Mouse (Mus musculus): Measurements from ENCODE around the gene Rab38. TPM values are rescaled to one million over a fixed set of nuclear protein-coding genes. Genes with fewer than 3 reads are reported as not detected.

The Rab38 gene
- polyA plus RNA-seq (2015; fragmentation: Nextera tagmentation; extraction: Ambion mirVana), result 2.9 and 3.1 TPM in 2 replicates

DNA sequence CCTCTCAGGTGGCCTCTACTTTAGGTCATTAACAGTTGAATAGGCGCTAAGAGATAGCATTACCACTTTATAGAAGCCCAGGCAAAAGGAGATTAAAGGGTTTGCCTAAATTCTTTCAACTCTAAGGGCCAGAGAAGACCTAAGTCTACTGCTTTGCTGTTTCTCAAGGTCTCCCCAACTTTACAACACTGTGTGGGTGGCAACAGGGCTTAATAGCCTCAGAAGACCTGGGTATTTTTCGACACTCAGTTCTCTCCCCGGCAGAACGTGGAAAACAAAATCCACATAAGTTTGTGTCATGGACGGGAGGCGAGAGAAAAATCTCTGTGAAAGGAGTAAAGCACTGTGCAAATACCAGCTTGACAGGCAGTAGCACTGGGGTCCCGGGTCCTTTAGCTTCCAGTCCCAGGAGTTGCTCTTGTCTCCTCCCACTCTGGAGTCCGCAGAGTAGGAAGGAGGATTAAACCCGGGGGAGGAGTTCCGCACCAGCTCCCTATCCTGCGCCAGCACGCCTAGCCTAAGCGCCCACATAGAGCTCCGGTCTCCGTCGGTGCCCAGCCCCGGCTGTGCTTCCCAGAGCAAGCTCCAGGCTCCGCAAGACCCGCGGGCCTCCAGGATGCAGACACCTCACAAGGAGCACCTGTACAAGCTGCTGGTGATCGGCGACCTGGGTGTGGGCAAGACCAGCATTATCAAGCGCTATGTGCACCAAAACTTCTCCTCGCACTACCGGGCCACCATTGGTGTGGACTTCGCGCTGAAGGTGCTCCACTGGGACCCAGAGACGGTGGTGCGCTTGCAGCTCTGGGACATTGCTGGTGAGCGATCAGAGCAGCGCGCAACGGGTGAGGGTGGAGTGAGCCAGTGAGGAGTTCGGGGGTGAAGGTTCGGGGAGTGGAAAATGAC, at the start of gene Rab38:
Gene Rab38 (plus strand): TSS at position 488 of the 906 bp plus-strand sequence.
- H3K27me3 ChIP-seq (replicated peaks; ENCODE audit: control insufficient read depth, insufficient read depth, low read length), result no peaks in the 10 kb centered on the region; the same call in 1 of the 2 replicates
- H3K9ac ChIP-seq (ENCODE audit: low read depth, low read length), result peak within 1 kb of the TSS; percentile 45
- H3K4me1 ChIP-seq (ENCODE audit: control insufficient read depth, insufficient read depth, low read depth, low read length), result peaks cover 3% of the 10 kb centered on the region; the same call in 1 of the 2 replicates
- no peak within 1 kb of the TSS for H3K27ac ChIP-seq (ENCODE audit: low read depth, low read length)
- no peaks in the 10 kb centered on the region for H3K36me3 ChIP-seq (ENCODE audit: control insufficient read depth, insufficient read depth, low read length)
- no peaks in the 10 kb centered on the region for H3K9me3 ChIP-seq (ENCODE audit: control insufficient read depth, low read length)
- peak; percentile 96 for ATAC-seq
- 1% methylated on average over 35 of the region's 35 CpGs for WGBS
- peak within 1 kb of the TSS; percentile 96 for H3K4me2 ChIP-seq (ENCODE audit: low read length)
- peak within 1 kb of the TSS; percentile 53 for H3K4me3 ChIP-seq (ENCODE audit: low read length)

DNA sequence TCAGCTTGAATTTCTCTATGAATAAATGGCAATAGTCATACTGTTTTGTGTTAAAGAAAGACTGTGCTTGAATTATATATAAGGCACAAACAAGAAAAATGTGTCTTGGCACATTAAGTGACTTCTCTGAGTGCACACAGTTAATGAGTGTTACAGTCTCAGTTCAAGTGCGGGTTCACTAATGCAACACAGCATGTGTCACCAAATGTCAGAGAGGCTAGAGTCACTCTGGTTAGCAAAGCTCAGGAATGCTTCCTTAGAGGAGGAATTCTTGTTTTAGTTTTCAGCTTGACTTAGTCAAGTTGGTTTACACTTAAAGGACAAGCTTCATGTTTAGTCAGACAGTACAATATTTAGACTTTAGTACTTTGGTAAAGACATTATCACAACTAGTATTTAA, 35.5 kb upstream of the Rab38 start:
- H3K27ac ChIP-seq (ENCODE audit: low read depth, low read length), result no peak overlapping the region
- no peak for ATAC-seq
- H3K9me3 ChIP-seq (ENCODE audit: control insufficient read depth, low read length), result no peaks in the 10 kb centered on the region
- no peaks in the 10 kb centered on the region for H3K27me3 ChIP-seq (replicated peaks; ENCODE audit: control insufficient read depth, insufficient read depth, low read length)
- no peak overlapping the region for H3K4me2 ChIP-seq (ENCODE audit: low read length)
- no peak overlapping the region for H3K4me3 ChIP-seq (ENCODE audit: low read length)
- no peak overlapping the region for H3K9ac ChIP-seq (ENCODE audit: low read depth, low read length)
- 62% methylated on average over 1 of the region's 1 CpGs for WGBS
- H3K36me3 ChIP-seq (ENCODE audit: control insufficient read depth, insufficient read depth, low read length), result no peaks in the 10 kb centered on the region
- H3K4me1 ChIP-seq (ENCODE audit: control insufficient read depth, insufficient read depth, low read depth, low read length), result no peaks in the 10 kb centered on the region

DNA sequence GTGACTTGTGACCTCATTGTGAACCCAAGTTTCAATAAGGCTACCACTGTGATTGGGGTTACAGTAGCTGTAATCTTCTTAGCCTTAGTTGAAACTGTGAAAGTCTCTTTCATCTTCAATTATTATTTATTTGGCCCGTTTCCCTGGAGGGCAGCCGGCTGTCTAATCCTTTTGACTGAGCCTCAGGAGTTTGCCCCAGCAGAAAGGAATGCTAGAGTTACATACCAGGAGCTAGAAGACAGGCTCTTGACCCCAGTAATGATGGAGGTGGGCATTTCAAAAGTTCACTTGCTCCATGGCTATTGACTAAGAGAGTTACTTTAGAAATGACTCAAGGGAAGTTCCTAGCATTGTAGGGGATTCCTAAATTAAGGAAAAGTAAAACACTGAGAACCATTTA, 34.3 kb upstream of the Rab38 start:
- WGBS, result 54% methylated on average over 2 of the region's 2 CpGs
- Histone ChIP-seq H3K9me3 (ENCODE audit: control insufficient read depth, low read length) (no peaks in the 10 kb centered on the region), H3K4me1 (ENCODE audit: control insufficient read depth, insufficient read depth, low read depth, low read length) (no peaks in the 10 kb centered on the region), H3K4me3 (ENCODE audit: low read length) (no peak overlapping the region), H3K4me2 (ENCODE audit: low read length) (no peak overlapping the region), H3K27me3 (replicated peaks; ENCODE audit: control insufficient read depth, insufficient read depth, low read length) (no peaks in the 10 kb centered on the region), H3K36me3 (ENCODE audit: control insufficient read depth, insufficient read depth, low read length) (no peaks in the 10 kb centered on the region), H3K9ac (ENCODE audit: low read depth, low read length) (no peak overlapping the region), H3K27ac (ENCODE audit: low read depth, low read length) (no peak overlapping the region)
- ATAC-seq, result no peak

DNA sequence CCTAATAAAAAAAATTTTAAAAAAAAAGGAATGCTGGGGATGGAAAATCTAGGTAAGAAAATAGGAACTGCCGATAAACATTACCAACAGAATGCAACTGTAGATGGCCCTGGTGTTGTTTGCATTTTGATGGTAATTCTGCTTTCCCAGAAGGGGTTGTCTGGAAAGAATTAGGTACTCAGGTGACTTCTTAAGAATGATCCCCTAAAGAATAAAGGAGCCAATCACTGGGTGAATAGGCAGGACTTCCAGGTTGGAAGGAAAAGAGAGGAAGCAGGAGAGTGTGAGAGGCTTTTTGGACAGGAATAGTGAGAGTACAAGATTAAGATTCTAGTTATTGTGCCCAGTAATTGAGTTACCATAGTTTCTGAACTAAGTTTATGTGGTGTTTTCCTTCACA, 24.8 kb upstream of the Rab38 start:
- Histone ChIP-seq H3K27ac (ENCODE audit: low read depth, low read length) (no peak overlapping the region), H3K4me3 (ENCODE audit: low read length) (no peak overlapping the region), H3K4me2 (ENCODE audit: low read length) (no peak overlapping the region), H3K27me3 (replicated peaks; ENCODE audit: control insufficient read depth, insufficient read depth, low read length) (no peaks in the 10 kb centered on the region), H3K4me1 (ENCODE audit: control insufficient read depth, insufficient read depth, low read depth, low read length) (no peaks in the 10 kb centered on the region), H3K36me3 (ENCODE audit: control insufficient read depth, insufficient read depth, low read length) (no peaks in the 10 kb centered on the region), H3K9me3 (ENCODE audit: control insufficient read depth, low read length) (no peaks in the 10 kb centered on the region), H3K9ac (ENCODE audit: low read depth, low read length) (no peak overlapping the region)
- WGBS, result 95% methylated on average over 1 of the region's 1 CpGs
- no peak for ATAC-seq

DNA sequence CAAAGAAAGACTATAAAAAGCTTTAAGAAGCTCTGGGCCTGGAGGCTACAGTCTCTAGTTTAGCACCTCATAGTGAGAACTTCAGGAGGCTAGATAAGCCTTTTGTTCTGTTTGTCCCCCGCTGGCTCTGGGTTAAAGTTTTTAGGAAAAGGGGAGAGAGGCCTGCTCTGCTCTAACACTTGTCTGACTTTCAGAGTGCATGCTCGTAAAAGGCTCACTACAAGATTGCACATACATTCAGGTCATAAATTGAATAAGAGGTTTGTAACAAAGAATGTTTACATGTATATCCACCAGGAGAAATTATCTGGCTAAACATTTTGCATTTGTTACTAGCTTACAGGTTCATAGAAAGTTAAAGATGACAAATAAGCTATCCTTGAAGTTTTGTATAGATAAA, 23.6 kb upstream of the Rab38 start:
- H3K4me1 ChIP-seq (ENCODE audit: control insufficient read depth, insufficient read depth, low read depth, low read length), result no peaks in the 10 kb centered on the region
- H3K4me2 ChIP-seq (ENCODE audit: low read length), result no peak overlapping the region
- no peak overlapping the region for H3K9ac ChIP-seq (ENCODE audit: low read depth, low read length)
- H3K9me3 ChIP-seq (ENCODE audit: control insufficient read depth, low read length), result no peaks in the 10 kb centered on the region
- WGBS, result 73% methylated on average over 2 of the region's 2 CpGs
- no peak for ATAC-seq
- no peak overlapping the region for H3K4me3 ChIP-seq (ENCODE audit: low read length)
- H3K27me3 ChIP-seq (replicated peaks; ENCODE audit: control insufficient read depth, insufficient read depth, low read length), result no peaks in the 10 kb centered on the region
- no peak overlapping the region for H3K27ac ChIP-seq (ENCODE audit: low read depth, low read length)
- no peaks in the 10 kb centered on the region for H3K36me3 ChIP-seq (ENCODE audit: control insufficient read depth, insufficient read depth, low read length)

DNA sequence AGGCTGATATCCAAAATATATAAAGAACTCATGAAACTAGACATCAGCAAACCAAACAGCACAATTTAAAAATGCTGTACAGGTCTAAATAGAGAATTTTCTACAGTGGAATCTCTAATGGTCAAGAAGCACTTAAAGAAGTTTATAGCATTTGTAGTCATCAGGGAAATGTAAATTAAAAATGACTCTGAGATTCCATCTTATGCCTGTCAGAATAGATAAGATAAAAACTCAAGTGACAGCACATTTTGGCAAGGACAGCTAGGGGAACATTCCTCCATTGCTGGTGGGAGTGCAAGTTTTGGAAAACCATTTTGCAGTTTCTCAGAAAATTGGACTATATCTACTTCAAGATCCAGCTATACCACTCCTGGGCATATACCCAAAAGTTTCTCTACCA, 8.3 kb upstream of the Rab38 start:
- H3K9ac ChIP-seq (ENCODE audit: low read depth, low read length), result no peak overlapping the region
- H3K27ac ChIP-seq (ENCODE audit: low read depth, low read length), result no peak overlapping the region
- no peak for ATAC-seq
- H3K36me3 ChIP-seq (ENCODE audit: control insufficient read depth, insufficient read depth, low read length), result no peaks in the 10 kb centered on the region
- H3K27me3 ChIP-seq (replicated peaks; ENCODE audit: control insufficient read depth, insufficient read depth, low read length), result no peaks in the 10 kb centered on the region
- no peak overlapping the region for H3K4me2 ChIP-seq (ENCODE audit: low read length)
- H3K9me3 ChIP-seq (ENCODE audit: control insufficient read depth, low read length), result no peaks in the 10 kb centered on the region
- no peak overlapping the region for H3K4me3 ChIP-seq (ENCODE audit: low read length)
- no peaks in the 10 kb centered on the region for H3K4me1 ChIP-seq (ENCODE audit: control insufficient read depth, insufficient read depth, low read depth, low read length)

DNA sequence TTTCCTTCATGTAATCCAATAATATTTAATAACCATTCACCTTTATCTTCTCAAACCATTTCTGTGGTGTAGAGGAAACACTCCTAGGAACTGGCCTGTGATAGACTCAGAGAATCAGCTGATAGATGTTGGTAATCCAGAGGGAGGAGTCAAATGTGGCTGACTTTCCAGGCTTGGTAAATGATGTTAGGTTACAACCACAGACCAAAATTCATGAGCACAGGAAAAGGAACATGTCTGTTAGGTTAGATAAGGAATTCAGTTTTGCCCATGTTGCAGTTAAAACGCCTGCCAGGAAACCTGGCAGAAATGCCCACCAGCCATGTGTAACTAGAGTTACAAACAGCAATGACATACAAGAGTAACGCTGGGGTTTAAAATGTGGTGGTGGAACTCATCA, 6.2 kb upstream of the Rab38 start:
- Histone ChIP-seq H3K27me3 (replicated peaks; ENCODE audit: control insufficient read depth, insufficient read depth, low read length) (no peaks in the 10 kb centered on the region), H3K27ac (ENCODE audit: low read depth, low read length) (no peak overlapping the region), H3K4me1 (ENCODE audit: control insufficient read depth, insufficient read depth, low read depth, low read length) (no peaks in the 10 kb centered on the region), H3K36me3 (ENCODE audit: control insufficient read depth, insufficient read depth, low read length) (no peaks in the 10 kb centered on the region), H3K9ac (ENCODE audit: low read depth, low read length) (no peak overlapping the region), H3K4me3 (ENCODE audit: low read length) (no peak overlapping the region), H3K9me3 (ENCODE audit: control insufficient read depth, low read length) (no peaks in the 10 kb centered on the region), H3K4me2 (ENCODE audit: low read length) (no peak overlapping the region)
- no peak for ATAC-seq
- WGBS, result 81% methylated on average over 2 of the region's 2 CpGs

DNA sequence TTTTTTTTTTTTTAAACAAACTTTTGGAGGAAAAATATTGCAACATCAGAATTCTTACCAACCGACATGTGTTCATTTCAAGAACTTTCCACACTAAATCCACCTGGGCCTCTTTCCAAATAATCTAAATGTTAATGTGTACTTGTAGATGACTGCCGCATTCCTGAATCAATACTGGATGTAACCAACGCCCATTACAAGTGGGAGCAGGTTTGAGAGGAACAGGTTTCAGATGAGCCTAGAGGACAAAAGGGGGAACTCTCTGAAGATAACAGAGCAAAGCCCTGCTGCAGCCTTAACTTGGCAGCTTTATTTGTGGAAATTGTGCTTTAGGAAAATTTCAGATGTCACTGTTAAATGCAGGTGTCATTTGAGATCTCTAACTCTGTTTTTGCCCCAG, 4.3 kb upstream of the Rab38 start:
- no peak overlapping the region for H3K4me3 ChIP-seq (ENCODE audit: low read length)
- no peaks in the 10 kb centered on the region for H3K9me3 ChIP-seq (ENCODE audit: control insufficient read depth, low read length)
- no peaks in the 10 kb centered on the region for H3K36me3 ChIP-seq (ENCODE audit: control insufficient read depth, insufficient read depth, low read length)
- WGBS, result 72% methylated on average over 3 of the region's 3 CpGs
- no peaks in the 10 kb centered on the region for H3K27me3 ChIP-seq (replicated peaks; ENCODE audit: control insufficient read depth, insufficient read depth, low read length)
- no peak for ATAC-seq
- H3K9ac ChIP-seq (ENCODE audit: low read depth, low read length), result no peak overlapping the region
- H3K4me2 ChIP-seq (ENCODE audit: low read length), result no peak overlapping the region
- no peak overlapping the region for H3K27ac ChIP-seq (ENCODE audit: low read depth, low read length)
- peaks cover 3% of the 10 kb centered on the region; the same call in 1 of the 2 replicates for H3K4me1 ChIP-seq (ENCODE audit: control insufficient read depth, insufficient read depth, low read depth, low read length)

DNA sequence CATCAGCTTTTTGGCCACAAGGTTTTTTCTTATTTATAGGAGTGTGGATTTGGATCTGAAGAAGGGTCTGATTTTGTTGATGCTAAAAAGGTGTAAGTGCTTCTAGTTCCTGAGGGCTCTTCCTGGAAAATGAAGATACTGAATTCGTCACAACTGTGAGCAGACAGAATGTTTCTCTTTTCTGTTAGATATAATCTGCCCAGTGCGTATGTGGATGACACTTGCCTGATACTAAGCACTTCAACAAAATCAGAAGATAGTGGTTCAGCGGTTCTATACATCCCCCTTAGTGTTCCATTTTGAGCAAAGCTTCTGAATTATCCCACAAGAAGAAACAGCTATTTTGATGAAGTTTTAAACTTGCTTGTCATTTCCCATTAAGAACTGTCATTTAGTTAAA, 2.6 kb upstream of the Rab38 start:
- H3K36me3 ChIP-seq (ENCODE audit: control insufficient read depth, insufficient read depth, low read length), result no peaks in the 10 kb centered on the region
- no peak for ATAC-seq
- H3K9ac ChIP-seq (ENCODE audit: low read depth, low read length), result no peak overlapping the region
- H3K4me1 ChIP-seq (ENCODE audit: control insufficient read depth, insufficient read depth, low read depth, low read length), result peaks cover 3% of the 10 kb centered on the region; the same call in 1 of the 2 replicates
- H3K27me3 ChIP-seq (replicated peaks; ENCODE audit: control insufficient read depth, insufficient read depth, low read length), result no peaks in the 10 kb centered on the region; the same call in 1 of the 2 replicates
- no peaks in the 10 kb centered on the region for H3K9me3 ChIP-seq (ENCODE audit: control insufficient read depth, low read length)
- 90% methylated on average over 3 of the region's 3 CpGs for WGBS
- no peak overlapping the region for H3K4me3 ChIP-seq (ENCODE audit: low read length)
- no peak overlapping the region for H3K4me2 ChIP-seq (ENCODE audit: low read length)
- no peak overlapping the region for H3K27ac ChIP-seq (ENCODE audit: low read depth, low read length)

All from hindbrain, embryonic 16.5 days (tissue).